In the genomic region with DNA sequence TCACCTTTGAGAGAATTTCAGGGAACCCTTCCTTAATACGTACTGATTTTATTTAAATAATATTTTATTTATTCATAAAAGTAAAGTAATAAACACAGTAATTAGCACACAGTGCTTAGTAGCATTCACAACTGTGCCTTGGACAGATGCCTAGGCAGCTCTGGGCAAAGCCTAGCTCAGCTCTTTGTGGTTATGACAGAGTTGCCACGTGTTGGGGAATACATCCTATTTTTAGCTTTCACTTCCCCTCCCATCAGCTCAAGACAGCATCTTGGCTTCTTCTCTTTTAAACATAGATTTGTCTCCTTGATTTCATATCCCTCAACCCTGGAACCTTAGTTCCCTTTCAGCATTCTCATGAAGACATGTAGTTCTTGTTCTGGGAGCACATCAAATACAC, we compare ENCODE assay signal across 10 mouse cellular contexts. TPM values are rescaled to one million over a fixed set of nuclear protein-coding genes. Genes with fewer than 3 reads are reported as not detected.
DNase-seq lines count a peak whose midpoint lies in the region; ATAC-seq lines count a peak whose summit lies in the region.
"Had no signal": no experiment of that assay in that cellular context is flagged by ENCODE, and none has a peak within 500 bp of the region (broad histone marks: within the 10 kb centered on the region; RNA-seq: fewer than 3 reads in every experiment).

No protein-coding gene starts in this region.

- H3K4me3 ChIP-seq in heart, embryonic 12.5 days: no peak overlapping the region
- H3K4me3 ChIP-seq in neural tube, embryonic 15.5 days (replicated peaks): no peak overlapping the region
- no peak overlapping the region for H3K4me3 ChIP-seq in midbrain, embryonic 10.5 days
- H3K4me3 ChIP-seq: limb, embryonic 15.5 days had no signal

- no peak overlapping the region for H3K9ac ChIP-seq in heart, embryonic 12.5 days
- no peak overlapping the region for H3K9ac ChIP-seq in neural tube, embryonic 15.5 days (replicated peaks)
- H3K9ac ChIP-seq: limb, embryonic 15.5 days had no signal

- no peaks in the 10 kb centered on the region for H3K27me3 ChIP-seq in heart, embryonic 12.5 days (replicated peaks)
- H3K27me3 ChIP-seq in neural tube, embryonic 15.5 days (replicated peaks): no peaks in the 10 kb centered on the region
- no peaks in the 10 kb centered on the region for H3K27me3 ChIP-seq in midbrain, embryonic 10.5 days (ENCODE audit: low read depth, poor library complexity, severe bottlenecking)
- H3K27me3 ChIP-seq: limb, embryonic 15.5 days had no signal

- WGBS in heart, embryonic 12.5 days: 53% methylated on average over 2 of the region's 2 CpGs
- WGBS in neural tube, embryonic 15.5 days: 73% methylated on average over 2 of the region's 2 CpGs
- WGBS in midbrain, embryonic 10.5 days: 88% methylated on average over 2 of the region's 2 CpGs

- peak; percentile 54 to 77 for DNase-seq in heart, adult 18-20 months
- DNase-seq in 416B (ENCODE audit: low read depth): peak; percentile 77
- DNase-seq in brain, adult 2 months (ENCODE audit: low read depth, low spot score): peak; percentile 73
- DNase-seq in layer of hippocampus, postnatal 10 days (ENCODE audit: low spot score in 2 of 2): peak; percentile 28 to 30
- no peak for DNase-seq in midbrain, embryonic 10.5 days (ENCODE audit: low spot score)
- DNase-seq in urinary bladder, adult 18-20 months (ENCODE audit: low spot score in 2 of 2): no peak

- H3K36me3 ChIP-seq in heart, embryonic 12.5 days: no peaks in the 10 kb centered on the region
- H3K36me3 ChIP-seq in neural tube, embryonic 15.5 days: no peaks in the 10 kb centered on the region
- no peaks in the 10 kb centered on the region for H3K36me3 ChIP-seq in midbrain, embryonic 10.5 days
- H3K36me3 ChIP-seq: limb, embryonic 15.5 days had no signal

- H3K4me1 ChIP-seq in heart, embryonic 12.5 days (replicated peaks): no peaks in the 10 kb centered on the region
- H3K4me1 ChIP-seq in neural tube, embryonic 15.5 days: no peaks in the 10 kb centered on the region
- no peaks in the 10 kb centered on the region for H3K4me1 ChIP-seq in midbrain, embryonic 10.5 days

- no peaks in the 10 kb centered on the region for H3K9me3 ChIP-seq in heart, embryonic 12.5 days (replicated peaks)
- no peaks in the 10 kb centered on the region for H3K9me3 ChIP-seq in neural tube, embryonic 15.5 days (replicated peaks)
- no peaks in the 10 kb centered on the region for H3K9me3 ChIP-seq in midbrain, embryonic 10.5 days (replicated peaks)
- H3K9me3 ChIP-seq: limb, embryonic 15.5 days had no signal

- no peak overlapping the region for H3K4me2 ChIP-seq in heart, embryonic 12.5 days
- no peak overlapping the region for H3K4me2 ChIP-seq in neural tube, embryonic 15.5 days
- H3K4me2 ChIP-seq: limb, embryonic 15.5 days had no signal

- no peak; the same call in 1 of the 2 replicates for ATAC-seq in heart, embryonic 12.5 days (ENCODE audit: insufficient number of reproducible peaks, low FRiP score)
- ATAC-seq in neural tube, embryonic 15.5 days (ENCODE audit: low FRiP score): no peak

- no peak overlapping the region for H3K27ac ChIP-seq in heart, embryonic 12.5 days (ENCODE audit: poor library complexity, severe bottlenecking)
- H3K27ac ChIP-seq in neural tube, embryonic 15.5 days (replicated peaks): no peak overlapping the region
- H3K27ac ChIP-seq in midbrain, embryonic 10.5 days (replicated peaks): no peak overlapping the region
- H3K27ac ChIP-seq: limb, embryonic 15.5 days had no signal

RNA-seq across cellular contexts. Expression of a gene that starts 21.4 kb away (rescaled TPM):
- 1 to 10 TPM in 1 of 2 experiments, under 1 TPM in 1; 0.57 to 1.1 TPM for total RNA-seq in heart, adult 18-20 months (2021)
- polyA plus RNA-seq in heart, embryonic 12.5 days (2016; fragmentation: Nextera tagmentation; extraction: Ambion mirVana): not detected in 2 replicates
- not detected for total RNA-seq in layer of hippocampus, postnatal 10 days (2021)
- 0.08 and 0.68 TPM in 2 replicates for polyA plus RNA-seq in neural tube, embryonic 15.5 days (2015; fragmentation: Nextera tagmentation; extraction: Ambion mirVana)
- polyA plus RNA-seq in midbrain, embryonic 10.5 days (2016; fragmentation: Nextera tagmentation; extraction: Ambion mirVana): not detected in 2 replicates
- polyA plus RNA-seq: kidney, embryonic 16.5 days had no signal

RNA-seq across cellular contexts. Expression of a gene that starts 24.2 kb away (rescaled TPM):
- 1 to 10 TPM in 1 of 2 experiments, under 1 TPM in 1; 0.47 to 2.4 TPM for total RNA-seq in heart, adult 18-20 months (2021)
- polyA plus RNA-seq in heart, embryonic 12.5 days (2016; fragmentation: Nextera tagmentation; extraction: Ambion mirVana): 0.10 TPM in 1 of 2 replicates, not detected in the other
- under 1 TPM in 1 of 2 experiments, not detected in 1; 0.30 TPM for total RNA-seq in layer of hippocampus, postnatal 10 days (2021)
- 0.13 and 1.3 TPM in 2 replicates for polyA plus RNA-seq in neural tube, embryonic 15.5 days (2015; fragmentation: Nextera tagmentation; extraction: Ambion mirVana)
- 0.05 TPM in 1 of 2 replicates, not detected in the other for polyA plus RNA-seq in midbrain, embryonic 10.5 days (2016; fragmentation: Nextera tagmentation; extraction: Ambion mirVana)

RNA-seq across cellular contexts. Expression of a gene that starts 50.4 kb away (rescaled TPM):
- 1 to 10 TPM; 2.9 to 3.1 TPM for total RNA-seq in heart, adult 18-20 months (2021)
- 0.69 and 0.86 TPM in 2 replicates for polyA plus RNA-seq in heart, embryonic 12.5 days (2016; fragmentation: Nextera tagmentation; extraction: Ambion mirVana)
- total RNA-seq in layer of hippocampus, postnatal 10 days (2021): under 1 TPM; 0.30 to 0.38 TPM
- polyA plus RNA-seq in neural tube, embryonic 15.5 days (2015; fragmentation: Nextera tagmentation; extraction: Ambion mirVana): 1.3 and 11.7 TPM in 2 replicates
- polyA plus RNA-seq in midbrain, embryonic 10.5 days (2016; fragmentation: Nextera tagmentation; extraction: Ambion mirVana): 0.32 and 0.60 TPM in 2 replicates

Comparison
In these comparisons a context has a peak if more than half of its experiments do, and no peak if none do; other contexts are left out.
1. DNase-seq: peak in heart, adult 18-20 months (2 of 2), 416B (single experiment), brain, adult 2 months (single experiment) and layer of hippocampus, postnatal 10 days (2 of 2); none in midbrain, embryonic 10.5 days (single experiment) and urinary bladder, adult 18-20 months (0 of 2).